Mouse (Mus musculus) liver, embryonic 14.5 days (tissue): ENCODE measurements around the gene Abca2.

Experiments
- CTCF ChIP-seq: IDR thresholded peaks from 2 replicates; pipeline ENCODE4 v1.5.1; 2016; ENCODE audit warnings: antibody characterized with exemption, low read depth, control low read depth
- EP300 ChIP-seq: IDR thresholded peaks from 2 replicates; pipeline ENCODE4 v1.6.1; 2016; ENCODE audit warnings: antibody characterized with exemption, low read depth

- TF ChIP-seq CTCF (no peak), EP300 (no peak)
These were observed 31.6 kb downstream of the Abca2 start for GRCm38 (mm10) chr2:25460135-25460534.
